Mouse (Mus musculus): Measurements from ENCODE around the gene Cfi. TPM values are rescaled to one million over a fixed set of nuclear protein-coding genes. Genes with fewer than 3 reads are reported as not detected.

Cfi gene
- total and polyA plus RNA-seq, 2 experiments from 2014 or later = 0.42 to 1.2 TPM

- H3K27ac ChIP-seq (ENCODE audit: low read depth, low read length) = peak within 1 kb of the TSS; percentile 62
- peak; percentile 94 for ATAC-seq (ENCODE audit: low FRiP score)
- no peaks in the 10 kb centered on the region for H3K36me3 ChIP-seq (ENCODE audit: insufficient read depth, low read length)
- peak within 1 kb of the TSS; percentile 72 for H3K9ac ChIP-seq (replicated peaks; ENCODE audit: low read length, poor library complexity, severe bottlenecking)
- peak; percentile 32; the same call in 1 of the 2 replicates for TF ChIP-seq CTCF (IDR thresholded peaks at IDR 0.05)
- 1% methylated on average over 55 of the region's 66 CpGs for WGBS
- H3K9me3 ChIP-seq (ENCODE audit: low read length) = no peaks in the 10 kb centered on the region
- no peaks in the 10 kb centered on the region for H3K27me3 ChIP-seq (ENCODE audit: insufficient read depth, low read length)
- peak within 1 kb of the TSS; percentile 69 for H3K4me3 ChIP-seq (ENCODE audit: low read depth, low read length)
- 0 out of 2 replicates have a peak, but pooled peaks cover 2% of the 10 kb centered on the region for H3K4me1 ChIP-seq (ENCODE audit: insufficient read depth, low read length)
- H3K4me2 ChIP-seq (ENCODE audit: low read depth, low read length, poor library complexity, severe bottlenecking) = peak within 1 kb of the TSS; percentile 94
- DNase-seq (ENCODE audit: low spot score) = peak; percentile 94
Measured at GRCm38 (mm10) chr3:129878405-129879021, 42.8 kb downstream of the Cfi start, which contains the start of gene Pla2g12a. TSS of gene Pla2g12a (plus strand) at chr3:129878606.

GRCm38 (mm10) chr3:129879131-129879757 lies 43.6 kb downstream of the Cfi start:
- Histone ChIP-seq H3K9me3 (ENCODE audit: low read length) (no peaks in the 10 kb centered on the region), H3K9ac (replicated peaks; ENCODE audit: low read length, poor library complexity, severe bottlenecking) (peak overlapping the region; percentile 72), H3K27me3 (ENCODE audit: insufficient read depth, low read length) (no peaks in the 10 kb centered on the region), H3K4me1 (ENCODE audit: insufficient read depth, low read length) (0 out of 2 replicates have a peak, but pooled peaks cover 2% of the 10 kb centered on the region), H3K36me3 (ENCODE audit: insufficient read depth, low read length) (no peaks in the 10 kb centered on the region), H3K4me2 (ENCODE audit: low read depth, low read length, poor library complexity, severe bottlenecking) (peak overlapping the region; percentile 94), H3K27ac (ENCODE audit: low read depth, low read length) (peak overlapping the region; percentile 62; the same call in 1 of the 2 replicates), H3K4me3 (ENCODE audit: low read depth, low read length) (peak overlapping the region; percentile 69)
- TF ChIP-seq CTCF (IDR thresholded peaks at IDR 0.05) = no peak
- 2% methylated on average over 22 of the region's 25 CpGs for WGBS
- ATAC-seq (ENCODE audit: low FRiP score) (peak; percentile 52), DNase-seq (ENCODE audit: low spot score) (peak; percentile 30)

GRCm38 (mm10) chr3:129879913-129880312 lies 44.2 kb downstream of the Cfi start:
- DNase-seq (ENCODE audit: low spot score) (no peak), ATAC-seq (ENCODE audit: low FRiP score) (no peak)
- 72% methylated on average over 2 of the region's 2 CpGs for WGBS
- Histone ChIP-seq H3K27ac (ENCODE audit: low read depth, low read length) (no peak overlapping the region), H3K27me3 (ENCODE audit: insufficient read depth, low read length) (no peaks in the 10 kb centered on the region), H3K9ac (replicated peaks; ENCODE audit: low read length, poor library complexity, severe bottlenecking) (no peak overlapping the region), H3K9me3 (ENCODE audit: low read length) (no peaks in the 10 kb centered on the region), H3K4me3 (ENCODE audit: low read depth, low read length) (peak overlapping the region; percentile 69), H3K4me1 (ENCODE audit: insufficient read depth, low read length) (0 out of 2 replicates have a peak, but pooled peaks cover 2% of the 10 kb centered on the region), H3K36me3 (ENCODE audit: insufficient read depth, low read length) (no peaks in the 10 kb centered on the region), H3K4me2 (ENCODE audit: low read depth, low read length, poor library complexity, severe bottlenecking) (peak overlapping the region; percentile 94)
- no peak for TF ChIP-seq CTCF (IDR thresholded peaks at IDR 0.05)

GRCm38 (mm10) chr3:129880925-129881593 lies 45.4 kb downstream of the Cfi start:
- no peaks in the 10 kb centered on the region for H3K27me3 ChIP-seq (ENCODE audit: insufficient read depth, low read length)
- WGBS = 87% methylated on average over 8 of the region's 8 CpGs
- H3K9ac ChIP-seq (replicated peaks; ENCODE audit: low read length, poor library complexity, severe bottlenecking) = no peak overlapping the region
- H3K9me3 ChIP-seq (ENCODE audit: low read length) = no peaks in the 10 kb centered on the region
- H3K4me1 ChIP-seq (ENCODE audit: insufficient read depth, low read length) = 0 out of 2 replicates have a peak, but pooled peaks cover 2% of the 10 kb centered on the region
- H3K4me2 ChIP-seq (ENCODE audit: low read depth, low read length, poor library complexity, severe bottlenecking) = no peak overlapping the region
- ATAC-seq (ENCODE audit: low FRiP score) (no peak), DNase-seq (ENCODE audit: low spot score) (no peak)
- H3K36me3 ChIP-seq (ENCODE audit: insufficient read depth, low read length) = no peaks in the 10 kb centered on the region
- no peak overlapping the region for H3K4me3 ChIP-seq (ENCODE audit: low read depth, low read length)
- no peak overlapping the region for H3K27ac ChIP-seq (ENCODE audit: low read depth, low read length)
- TF ChIP-seq CTCF (IDR thresholded peaks at IDR 0.05) = no peak

GRCm38 (mm10) chr3:129885577-129885976 lies 49.9 kb downstream of the Cfi start:
- Histone ChIP-seq H3K9me3 (ENCODE audit: low read length) (no peaks in the 10 kb centered on the region), H3K36me3 (ENCODE audit: insufficient read depth, low read length) (peaks cover 10% of the 10 kb centered on the region), H3K4me2 (ENCODE audit: low read depth, low read length, poor library complexity, severe bottlenecking) (no peak overlapping the region), H3K4me3 (ENCODE audit: low read depth, low read length) (no peak overlapping the region), H3K27me3 (ENCODE audit: insufficient read depth, low read length) (no peaks in the 10 kb centered on the region), H3K27ac (ENCODE audit: low read depth, low read length) (no peak overlapping the region), H3K9ac (replicated peaks; ENCODE audit: low read length, poor library complexity, severe bottlenecking) (no peak overlapping the region), H3K4me1 (ENCODE audit: insufficient read depth, low read length) (no peaks in the 10 kb centered on the region)
- 90% methylated on average over 9 of the region's 9 CpGs for WGBS
- TF ChIP-seq CTCF (IDR thresholded peaks at IDR 0.05) = no peak
- no peak for ATAC-seq (ENCODE audit: low FRiP score)
- DNase-seq (ENCODE audit: low spot score) = no peak

Measured in midbrain, postnatal 0 days (tissue).